Mouse (Mus musculus) layer of hippocampus, adult 9-10 months (tissue): ENCODE results near the gene Lmnb2.

Source experiments
- DNase-seq: peaks from one replicate; pipeline ENCODE4 v3.0.0; 2022; ENCODE audit warnings: low spot score

Lmnb2 gene

DNA sequence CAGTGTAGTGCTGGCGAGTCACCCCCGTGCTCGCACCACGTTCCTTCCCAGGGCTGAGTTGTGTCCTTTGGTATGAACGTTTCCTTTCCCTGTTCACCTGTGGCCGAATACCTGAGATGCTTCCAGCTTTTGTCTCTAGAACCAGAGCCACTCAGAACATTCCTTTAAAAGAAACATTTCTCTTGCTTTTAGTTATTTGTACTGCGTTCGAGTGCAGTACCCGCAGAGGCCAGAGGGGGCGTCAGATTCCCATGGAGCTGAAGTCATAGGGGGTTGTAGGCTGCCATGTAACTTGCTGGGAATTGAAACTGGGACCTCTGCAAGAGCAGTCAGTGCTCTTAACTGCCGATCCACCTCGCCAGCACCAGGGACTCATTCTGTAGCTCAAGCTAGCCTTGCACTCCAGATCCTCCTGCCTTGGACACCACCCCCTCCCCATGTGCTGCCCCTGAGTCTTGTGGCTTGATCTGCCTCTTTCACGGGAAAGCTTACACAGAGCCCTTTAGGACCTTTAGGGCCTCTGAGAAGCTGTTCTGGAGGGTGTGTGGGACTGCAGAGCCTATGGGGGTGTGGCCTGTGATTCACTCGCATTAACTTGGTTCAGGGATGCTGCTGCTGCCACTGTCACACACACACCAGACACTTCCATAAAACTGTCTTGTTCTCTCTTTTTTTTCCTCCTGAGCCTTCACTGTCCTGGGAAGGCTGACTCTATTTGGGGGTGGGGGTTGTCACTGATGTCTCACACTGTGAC is 28.8 kb upstream of the Lmnb2 start:
- DNase-seq: no peak

- DNase-seq: no peak
These were observed 26.2 kb upstream of the Lmnb2 start for GRCm38 (mm10) chr10:80944231-80944630.

DNA sequence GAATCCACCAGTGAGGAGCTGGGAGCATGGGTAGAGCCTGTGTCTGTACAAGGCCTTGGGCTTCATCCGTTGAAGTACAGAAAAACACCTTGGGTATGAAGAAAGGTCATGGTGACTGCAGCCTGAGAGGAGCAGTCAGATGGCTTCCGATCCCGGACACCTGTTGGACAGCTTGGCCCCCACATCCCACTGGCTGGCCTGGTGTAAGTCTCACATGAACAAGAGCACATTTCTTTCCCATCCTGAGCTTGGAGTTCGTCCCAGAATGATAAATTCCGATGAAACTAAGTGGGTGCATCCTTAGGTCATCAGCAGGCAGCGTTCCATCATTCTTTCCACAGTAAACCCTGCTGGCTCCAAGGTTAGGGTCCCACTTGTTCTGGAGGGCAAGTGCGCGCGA is 25.7 kb upstream of the Lmnb2 start:
- no peak for DNase-seq

- no peak for DNase-seq
These were observed 24.9 kb upstream of the Lmnb2 start for GRCm38 (mm10) chr10:80942919-80943318.

- DNase-seq: no peak
These were observed 22.9 kb upstream of the Lmnb2 start for GRCm38 (mm10) chr10:80940988-80941347.

- no peak for DNase-seq
These were observed 22.4 kb upstream of the Lmnb2 start for GRCm38 (mm10) chr10:80940320-80940987.

DNA sequence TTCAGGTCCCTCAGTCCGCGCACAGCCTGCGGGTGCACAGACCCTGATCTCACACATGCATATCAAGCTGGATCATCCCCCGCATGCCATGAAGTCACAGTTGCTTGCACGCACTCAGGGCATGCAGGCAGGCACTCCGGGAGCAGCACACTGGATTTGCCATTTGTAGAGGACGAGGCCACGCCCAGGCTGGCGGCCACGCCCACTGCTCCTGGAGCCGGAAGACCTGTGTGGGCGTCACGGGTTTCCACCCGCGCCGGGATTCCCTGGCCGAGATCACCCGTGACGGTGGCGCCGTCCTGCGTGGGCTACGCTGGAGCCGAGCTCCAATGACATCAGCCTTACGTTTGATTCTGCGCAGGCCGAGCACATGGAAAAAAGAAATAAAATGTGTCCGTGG is 21.6 kb upstream of the Lmnb2 start:
- DNase-seq: no peak

DNA sequence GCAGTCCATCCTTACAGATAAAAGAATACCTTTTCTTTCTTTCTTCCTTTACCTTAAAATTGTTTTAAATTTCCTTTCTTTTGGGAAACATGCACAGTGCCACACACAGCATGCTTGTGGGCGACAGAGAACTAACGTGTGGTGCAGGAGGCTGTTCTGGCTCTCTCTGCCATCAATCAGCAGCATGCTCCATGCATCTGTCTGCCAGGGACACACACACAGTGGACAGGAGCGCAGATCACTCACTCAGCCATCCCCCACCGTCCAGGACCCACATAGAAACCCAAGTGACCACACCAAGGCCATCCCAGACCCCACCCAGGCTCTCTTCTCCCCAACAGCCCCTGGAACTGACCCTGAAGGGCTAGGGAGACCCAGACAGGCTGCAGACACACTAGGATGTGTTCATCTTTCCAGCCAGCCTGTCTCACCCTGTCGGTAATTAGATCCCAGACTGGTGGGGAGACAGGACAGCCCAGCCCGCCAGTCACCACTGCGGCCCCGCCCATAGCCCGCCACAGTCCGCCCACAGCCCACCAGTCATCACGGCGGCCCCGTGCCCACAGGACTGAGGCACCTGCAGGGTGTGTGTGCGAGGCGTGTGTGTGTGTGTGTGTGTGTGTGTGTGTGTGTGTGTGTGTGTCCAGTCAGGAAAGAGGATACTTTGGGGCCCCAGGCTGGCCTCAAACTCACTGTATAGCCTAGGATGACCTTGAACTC is 20.9 kb upstream of the Lmnb2 start:
- DNase-seq: no peak

- no peak for DNase-seq
These were observed 19.6 kb upstream of the Lmnb2 start for GRCm38 (mm10) chr10:80937646-80938045.

DNA sequence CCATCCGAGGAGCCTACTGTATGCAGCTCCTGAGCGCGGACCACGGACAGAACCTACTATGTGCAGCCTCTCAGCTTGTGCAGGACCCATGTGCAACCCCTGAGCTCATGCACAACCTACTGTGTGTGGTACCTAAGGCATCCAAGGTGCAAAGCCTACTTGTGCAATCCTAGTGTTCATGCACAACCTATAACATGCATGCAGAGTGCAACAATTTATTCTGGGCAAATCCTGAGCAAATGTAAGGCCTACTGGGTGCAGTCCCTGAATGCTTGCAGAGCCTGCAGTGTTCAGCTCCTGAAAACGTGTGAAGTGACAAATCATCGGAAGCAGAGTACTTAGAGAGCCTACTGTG is 18.7 kb upstream of the Lmnb2 start:
- DNase-seq: no peak

DNA sequence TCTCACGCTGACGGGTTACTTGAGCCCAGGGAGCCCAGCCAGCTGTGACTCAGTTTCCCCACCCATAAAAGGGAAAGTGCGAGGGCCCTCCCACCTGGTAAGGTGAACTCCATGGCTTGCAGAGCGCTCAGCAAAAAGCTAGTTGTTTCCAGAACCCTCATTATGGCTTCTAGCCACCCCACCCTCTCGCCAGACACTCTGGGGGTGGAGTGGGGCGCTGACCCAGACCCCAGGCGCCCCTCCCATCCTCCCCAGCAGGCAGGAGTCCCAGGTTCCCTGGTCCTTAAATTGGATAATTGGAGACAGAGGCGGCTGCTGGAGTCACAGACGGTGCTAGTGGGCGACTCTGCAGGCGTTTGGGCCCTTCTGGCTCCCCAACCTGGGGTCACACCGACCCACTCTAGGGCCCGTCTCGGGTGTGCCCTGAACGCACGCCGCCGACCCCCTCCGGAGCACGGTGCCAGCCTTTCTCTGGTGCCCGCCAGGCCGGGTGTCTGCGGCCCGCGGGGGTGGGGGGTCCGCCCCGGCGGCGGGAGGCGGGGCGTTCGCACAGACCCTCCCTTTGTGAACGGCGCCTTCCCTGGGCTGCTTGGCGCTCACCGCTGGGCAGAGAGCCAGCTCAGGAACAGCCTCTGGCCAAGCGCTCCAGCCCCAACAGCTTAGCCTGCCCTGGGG is 18.2 kb upstream of the Lmnb2 start:
- DNase-seq: no peak

DNA sequence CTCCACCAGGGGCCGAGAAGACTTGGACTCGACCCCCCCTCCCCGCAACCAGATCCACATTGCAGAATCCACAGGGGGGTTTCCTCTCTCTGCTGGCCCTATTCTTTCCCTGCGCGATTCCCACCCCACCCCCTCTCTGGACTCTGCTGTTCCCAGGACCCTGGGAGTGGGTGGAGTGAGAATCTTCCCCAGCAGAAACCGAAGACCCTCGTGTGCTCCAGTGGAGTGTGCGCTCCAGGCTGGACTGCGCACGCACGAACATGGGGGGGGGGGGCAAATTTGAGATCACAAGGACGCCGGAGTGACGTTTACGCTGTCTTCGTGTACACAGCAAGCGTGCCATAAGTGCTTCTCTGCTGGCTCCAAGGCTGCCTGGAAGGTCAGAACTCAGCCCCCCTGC is 17.7 kb upstream of the Lmnb2 start:
- DNase-seq: no peak

DNA sequence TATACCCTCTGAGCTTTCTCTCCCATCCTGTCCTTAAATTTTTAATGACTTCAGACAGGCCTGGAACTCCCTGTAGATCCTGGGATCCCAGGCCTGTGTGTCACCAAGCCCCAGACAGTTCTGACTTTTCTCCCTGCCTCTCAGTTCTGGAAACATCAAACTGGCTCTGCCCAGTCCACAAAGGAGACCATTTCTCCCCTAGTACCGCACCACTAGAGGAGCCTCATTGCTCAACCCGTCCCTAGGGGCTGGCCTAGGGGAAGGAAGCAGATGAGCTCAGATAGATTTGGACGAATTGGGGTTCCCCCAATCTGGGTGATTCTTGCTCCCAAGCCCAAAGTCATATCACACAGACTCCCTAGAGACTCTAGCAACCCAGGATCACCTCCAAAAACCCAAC is 17.2 kb upstream of the Lmnb2 start:
- no peak for DNase-seq

GRCm38 (mm10) chr10:80934136-80934985 is 16.3 kb upstream of the Lmnb2 start:
- DNase-seq: no peak

DNA sequence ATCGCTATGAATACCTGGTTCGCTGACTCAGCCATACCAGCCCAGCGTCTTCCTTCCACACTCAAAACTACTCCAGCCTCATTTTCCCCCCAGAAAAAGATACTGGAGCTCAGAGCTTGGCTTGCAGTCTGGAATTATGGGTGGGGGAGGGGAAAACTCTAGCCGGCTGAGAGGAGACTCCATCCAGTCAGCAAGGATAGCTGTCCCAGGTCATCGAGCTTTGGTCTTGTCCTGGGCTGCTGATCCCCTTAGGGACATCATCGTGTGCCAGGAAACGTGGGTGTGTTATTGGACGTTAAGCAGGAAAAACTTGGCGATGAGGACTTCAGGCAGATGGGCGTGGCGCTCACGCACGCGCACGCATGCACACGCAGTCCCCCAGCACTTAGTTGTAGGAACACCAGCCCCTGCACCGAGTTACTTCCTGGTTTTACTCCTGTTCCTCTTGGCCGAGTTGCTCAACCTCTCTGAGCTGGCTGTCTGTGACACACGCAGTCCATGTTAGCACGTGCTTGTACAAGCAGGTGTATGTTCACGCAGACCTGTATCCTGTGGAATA is 15.5 kb upstream of the Lmnb2 start:
- no peak for DNase-seq

DNA sequence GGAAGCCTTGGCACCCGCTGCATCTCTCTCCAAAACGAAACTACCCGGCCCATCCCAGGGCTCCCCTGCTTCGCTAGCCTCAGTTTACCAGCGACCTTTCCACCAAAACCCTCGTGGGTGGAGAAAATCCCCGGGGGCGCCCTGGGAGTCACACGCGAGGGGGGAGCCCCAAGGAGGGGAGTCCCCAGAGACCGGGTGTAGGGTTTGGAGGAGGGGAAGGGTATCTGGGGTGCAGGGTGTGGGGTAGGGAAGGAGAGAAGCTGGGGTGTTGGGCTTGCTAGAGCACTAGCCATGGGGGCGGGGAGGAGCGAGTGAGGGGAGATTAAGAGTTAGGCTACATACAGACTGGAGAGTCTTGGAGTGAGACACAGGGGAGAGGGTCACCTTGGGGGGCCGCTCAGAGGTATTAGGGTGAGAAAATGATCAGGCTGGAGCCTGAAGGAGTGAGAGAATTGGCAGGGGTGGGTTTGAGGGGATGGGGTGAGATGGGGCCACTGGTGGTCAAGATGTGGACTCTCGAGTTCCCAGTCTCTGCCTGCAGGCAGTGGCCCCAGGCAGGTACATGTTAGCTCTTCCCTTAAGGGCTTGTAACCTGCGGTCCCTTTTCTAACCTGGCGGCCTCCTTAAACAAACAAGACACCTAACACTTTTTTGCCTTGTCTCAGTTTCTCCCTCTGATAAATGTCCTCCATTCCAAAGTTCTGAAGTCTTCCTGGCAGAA is 14.8 kb upstream of the Lmnb2 start:
- no peak for DNase-seq

DNA sequence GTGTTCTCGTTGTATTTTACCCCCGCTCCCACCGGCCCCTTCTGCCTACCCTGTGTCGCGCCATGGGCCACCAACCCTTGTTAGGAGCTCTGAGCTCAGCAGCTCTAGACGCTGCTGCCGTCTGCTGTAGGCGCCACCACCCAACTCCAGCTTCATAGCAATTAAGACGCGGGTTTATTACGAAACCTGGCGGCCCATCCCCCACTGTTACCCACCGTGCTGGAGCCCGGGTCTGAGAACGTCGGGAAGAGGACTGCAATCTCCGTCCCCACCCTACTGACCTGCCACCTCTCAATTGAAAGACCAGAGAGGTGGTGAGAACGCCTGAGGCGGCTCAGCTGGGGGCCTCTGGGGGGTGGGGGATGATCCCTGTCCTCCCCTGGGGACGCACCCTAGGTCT is 14.2 kb upstream of the Lmnb2 start:
- no peak for DNase-seq

DNA sequence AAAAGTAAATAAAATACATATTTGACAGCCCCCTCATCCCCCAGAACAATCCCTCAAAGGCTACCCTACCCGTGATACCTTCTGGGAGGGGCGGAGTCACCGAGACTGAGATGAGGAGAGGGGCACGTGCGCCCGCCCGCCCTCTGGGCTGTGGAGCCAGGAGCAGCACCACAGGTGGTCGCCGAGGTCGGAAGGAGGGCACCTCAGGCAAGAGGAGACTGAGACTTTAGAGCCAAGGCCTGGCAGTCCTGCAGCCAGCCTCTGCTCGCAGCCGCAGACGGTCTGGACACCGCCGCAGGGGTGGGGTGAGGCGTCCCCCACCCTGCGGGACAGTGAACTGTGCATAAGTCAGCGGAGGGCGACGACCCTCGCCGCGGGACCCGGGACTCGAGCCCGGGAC is 13.7 kb upstream of the Lmnb2 start:
- no peak for DNase-seq

DNA sequence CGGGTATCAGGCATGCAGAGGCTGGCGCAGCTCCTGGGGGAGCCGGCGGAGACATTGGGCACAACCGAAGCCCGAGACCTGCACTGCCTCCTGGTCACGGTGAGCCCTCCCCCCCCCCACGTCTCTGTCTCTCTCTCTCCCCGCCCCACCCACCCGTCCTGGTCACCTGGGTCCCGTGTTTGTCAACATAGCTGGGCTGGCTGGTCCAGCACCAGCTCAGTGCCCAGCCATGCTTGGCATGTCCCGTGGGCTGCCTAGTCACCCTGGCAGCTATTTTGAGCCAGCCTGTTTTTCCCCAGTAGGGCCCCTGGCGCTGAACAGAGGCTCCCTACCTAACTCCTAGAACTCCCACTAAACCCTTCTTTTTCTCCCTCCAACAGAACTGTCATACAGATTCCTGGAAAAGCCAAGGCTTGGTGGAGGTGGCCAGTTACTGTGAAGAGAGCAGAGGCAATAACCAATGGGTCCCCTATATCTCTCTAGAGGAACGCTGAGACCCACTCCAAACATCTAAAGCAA is 13.2 kb upstream of the Lmnb2 start:
- DNase-seq: no peak

GRCm38 (mm10) chr10:80930361-80931152 is 12.5 kb upstream of the Lmnb2 start:
- no peak for DNase-seq
